Mouse (Mus musculus): ENCODE results near the gene Lonp1.
"Not testable (repeated sequence)": the region's sequence is repeated elsewhere in the genome, so short reads cannot be mapped to it uniquely, and the experiment has no call there.

Gene Lonp1

GRCm38 (mm10) chr17:56625495-56625894 lies 1.2 kb downstream of the Lonp1 start:
- DNase-seq (ENCODE audit: low spot score) = no peak

- DNase-seq (ENCODE audit: low spot score) = no peak
Measured at GRCm38 (mm10) chr17:56617628-56618027, 9.1 kb downstream of the Lonp1 start.

- DNase-seq (ENCODE audit: low spot score) = no peak
Measured at GRCm38 (mm10) chr17:56616725-56617124, 10.0 kb downstream of the Lonp1 start.

- DNase-seq (ENCODE audit: low spot score) = no peak
Measured at GRCm38 (mm10) chr17:56615792-56616191, 10.9 kb downstream of the Lonp1 start.

- DNase-seq (ENCODE audit: low spot score) = no peak
Measured at GRCm38 (mm10) chr17:56615136-56615784, 11.4 kb downstream of the Lonp1 start.

- no peak for DNase-seq (ENCODE audit: low spot score)
Measured at GRCm38 (mm10) chr17:56614391-56615135, 12.1 kb downstream of the Lonp1 start.

GRCm38 (mm10) chr17:56613893-56614292 lies 12.8 kb downstream of the Lonp1 start:
- peak; percentile 45 for DNase-seq (ENCODE audit: low spot score)

GRCm38 (mm10) chr17:56613236-56613844 lies 13.3 kb downstream of the Lonp1 start, which contains the start of gene Rpl36:
Gene Rpl36 (plus strand): TSS chr17:56613416.
- DNase-seq (ENCODE audit: low spot score) = peak; percentile 95

DNA sequence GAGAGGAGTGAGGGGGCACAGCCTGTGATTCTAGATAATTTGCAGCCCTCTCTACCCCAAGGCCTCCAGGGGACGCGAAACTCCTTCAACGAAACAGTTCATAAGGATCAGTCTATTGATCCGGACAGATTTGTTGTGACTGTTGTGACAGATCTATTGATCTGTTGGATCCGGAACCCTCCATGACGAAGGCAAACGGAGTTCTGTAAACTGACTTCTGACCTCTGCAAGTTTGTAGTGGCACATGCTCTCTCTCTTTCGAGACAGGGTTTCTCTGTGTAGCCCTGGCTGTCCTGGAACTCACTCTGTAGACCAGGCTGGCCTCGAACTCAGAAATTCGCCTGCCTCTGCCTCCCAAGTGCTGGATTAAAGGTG lies 14.1 kb downstream of the Lonp1 start:
- not testable (repeated sequence) for DNase-seq (ENCODE audit: low spot score)

DNA sequence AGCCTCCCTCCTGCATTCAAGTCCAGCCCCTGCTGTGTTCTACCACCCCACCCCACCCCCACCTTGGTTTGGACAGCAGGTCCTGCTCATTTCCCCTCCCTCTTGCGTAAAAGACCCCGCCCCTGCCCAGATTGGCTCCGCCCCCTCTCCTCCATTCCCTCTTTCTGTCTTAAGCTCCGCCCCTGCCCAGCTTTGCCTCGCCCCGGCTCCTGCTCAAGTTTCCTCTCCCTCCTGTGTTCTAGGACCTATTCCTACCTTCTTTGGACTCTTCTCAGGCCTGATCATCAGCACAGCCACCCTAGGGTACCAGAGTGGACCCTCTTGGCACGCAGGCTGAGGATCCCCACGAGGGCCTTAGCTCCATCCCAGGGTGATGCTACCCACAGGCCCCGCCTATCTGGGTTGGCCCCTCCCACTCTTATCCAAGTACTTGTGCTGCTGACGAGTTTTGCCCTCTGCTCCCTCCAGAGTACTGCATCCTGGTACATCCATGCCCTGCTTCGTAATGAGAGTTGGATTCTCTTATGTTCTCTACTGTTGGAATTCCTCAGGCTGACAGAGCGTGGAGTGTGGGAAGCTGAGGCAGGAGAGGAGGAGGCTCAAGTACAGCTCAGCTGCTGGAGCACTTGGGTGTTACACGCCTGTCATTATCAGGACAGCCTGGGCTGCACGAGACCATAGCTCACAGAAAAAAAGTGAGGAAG lies 14.7 kb downstream of the Lonp1 start:
- peak; percentile 50 for DNase-seq (ENCODE audit: low spot score)

- no peak for DNase-seq (ENCODE audit: low spot score)
Measured at GRCm38 (mm10) chr17:56611323-56611722, 15.4 kb downstream of the Lonp1 start.

GRCm38 (mm10) chr17:56609452-56610171 lies 17.1 kb downstream of the Lonp1 start, which contains the start of gene 2410015M20Rik:
Gene 2410015M20Rik (minus strand): TSS chr17:56609771.
- peak; percentile 90 for DNase-seq (ENCODE audit: low spot score)

DNA sequence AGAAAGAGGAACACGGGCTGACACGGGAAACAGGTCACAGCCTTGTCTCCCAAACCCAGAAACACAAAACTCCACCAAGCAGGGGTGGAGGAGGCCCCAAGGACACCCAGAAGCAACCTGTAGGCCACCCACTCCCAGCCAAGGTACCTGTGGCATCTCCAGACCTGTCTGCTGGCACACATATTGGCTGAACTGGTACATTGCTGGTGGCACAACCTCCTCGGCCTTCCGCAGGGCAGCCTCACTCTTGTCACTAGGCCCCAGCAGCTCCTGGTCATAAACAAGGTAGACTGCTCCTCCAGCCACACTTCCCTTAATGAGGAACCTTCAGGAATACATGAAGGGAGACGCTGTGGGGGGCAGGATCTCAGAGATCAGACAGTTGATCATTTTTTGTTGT lies 18.0 kb downstream of the Lonp1 start:
- no peak for DNase-seq (ENCODE audit: low spot score)

DNA sequence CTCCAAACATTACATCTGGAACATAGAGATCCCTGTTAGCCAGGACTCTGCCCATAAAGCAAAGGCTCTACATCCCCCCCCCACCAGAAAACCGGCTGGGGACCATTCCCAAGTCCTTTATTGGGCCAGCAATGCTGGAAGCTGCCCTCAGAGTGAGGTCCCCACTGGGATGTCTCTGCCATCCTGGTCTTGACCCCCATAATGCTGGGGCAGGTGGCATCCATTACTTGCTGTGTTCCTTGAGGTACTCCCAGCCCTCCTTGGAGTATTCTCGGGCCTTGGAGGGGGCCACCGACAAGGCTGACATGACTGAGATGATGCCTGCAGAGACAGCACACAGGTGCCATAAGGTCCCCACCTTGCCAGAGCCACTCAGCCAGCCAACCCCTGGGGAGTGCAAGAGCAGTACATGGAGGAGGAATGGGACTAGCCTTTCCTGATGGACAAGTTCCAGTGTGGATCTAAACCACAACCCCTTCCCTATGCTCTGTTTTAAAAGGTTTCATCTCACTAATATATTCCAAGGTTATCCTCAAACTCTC lies 19.1 kb downstream of the Lonp1 start:
- DNase-seq (ENCODE audit: low spot score) = no peak

- no peak for DNase-seq (ENCODE audit: low spot score)
Measured at GRCm38 (mm10) chr17:56605431-56605830, 21.3 kb downstream of the Lonp1 start.

DNA sequence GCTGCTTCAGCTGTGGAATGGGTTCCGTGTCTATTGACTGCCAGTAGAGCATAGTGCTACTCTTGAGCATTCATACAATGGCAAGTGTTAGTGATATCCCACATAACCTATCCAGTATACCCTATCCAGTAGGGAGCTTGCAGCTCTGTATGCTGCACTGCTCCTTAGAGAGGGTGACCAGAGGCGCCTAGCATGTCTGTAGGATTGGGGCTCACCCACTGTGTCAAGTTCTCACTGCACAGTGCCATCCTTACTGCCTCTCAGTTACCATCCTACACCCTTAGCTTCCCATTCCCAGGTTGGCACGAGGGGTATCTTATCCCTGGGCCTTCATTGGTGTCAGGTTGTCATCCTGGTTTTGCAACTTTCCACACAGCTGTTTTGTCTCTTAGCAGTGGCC lies 22.3 kb downstream of the Lonp1 start:
- DNase-seq (ENCODE audit: low spot score) = no peak

GRCm38 (mm10) chr17:56604070-56604380 lies 22.7 kb downstream of the Lonp1 start:
- DNase-seq (ENCODE audit: low spot score) = no peak

- no peak for DNase-seq (ENCODE audit: low spot score)
Measured at GRCm38 (mm10) chr17:56603186-56604069, 23.3 kb downstream of the Lonp1 start.

GRCm38 (mm10) chr17:56593527-56594271 lies 33.0 kb downstream of the Lonp1 start:
- no peak for DNase-seq (ENCODE audit: low spot score)

DNA sequence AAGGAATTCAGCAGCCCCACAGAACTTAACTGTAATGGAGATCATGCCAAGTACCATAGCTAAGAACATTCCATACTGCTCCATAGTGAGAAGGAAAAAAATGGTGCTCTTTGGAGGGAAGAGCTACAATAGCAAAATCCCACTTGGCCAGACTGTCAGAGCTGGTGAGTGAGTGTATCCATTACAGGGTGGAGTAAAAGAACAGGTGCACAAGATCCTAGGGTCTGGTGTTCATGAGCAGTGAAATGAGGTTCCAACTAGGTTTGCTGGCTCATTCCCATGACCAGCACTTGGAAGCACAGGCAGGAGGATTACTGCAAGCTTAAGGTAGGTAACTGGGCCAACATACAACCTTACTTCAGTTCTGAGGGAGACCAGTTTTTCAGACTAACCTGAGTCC lies 34.1 kb downstream of the Lonp1 start:
- no peak for DNase-seq (ENCODE audit: low spot score)

Data from ovary, postnatal 36 days (tissue).